Mouse (Mus musculus) erythroblast, adult 5-6 weeks (primary cell): ENCODE data around the gene Fam50b. TPM values are rescaled to one million over a fixed set of nuclear protein-coding genes. Genes with fewer than 3 reads are reported as not detected.

ENCODE experiments used
- ATAC-seq: replicated peaks from 2 replicates; pipeline ENCODE4 v1.8.0; 2016; ENCODE audit warnings: moderate number of reproducible peaks, mild to moderate bottlenecking, moderate TSS enrichment, inconsistent platforms; ENCODE audit not compliant: poor library complexity, low FRiP score, severe bottlenecking
- total RNA-seq, 2 experiments: library from RNA; stranded (forward) in 1 of 2; stranded (reverse) in 1 of 2; fragments of 150-400 nt in 1 of 2; fragments of 200-764, 138-1000 nt in 1 of 2; gene quantifications; 2 replicates each; pipeline versions ENCODE4 v1.2.3 to v1.2.4; 2015 to 2017; ENCODE audit warnings: low replicate concordance in 2 of 2

Fam50b gene
- total RNA-seq, 2 experiments from 2014 or later, result not detected

- ATAC-seq, result no peak
Observed at GRCm38 (mm10) chr13:34733780-34734179, 870 bp upstream of the Fam50b start.

DNA sequence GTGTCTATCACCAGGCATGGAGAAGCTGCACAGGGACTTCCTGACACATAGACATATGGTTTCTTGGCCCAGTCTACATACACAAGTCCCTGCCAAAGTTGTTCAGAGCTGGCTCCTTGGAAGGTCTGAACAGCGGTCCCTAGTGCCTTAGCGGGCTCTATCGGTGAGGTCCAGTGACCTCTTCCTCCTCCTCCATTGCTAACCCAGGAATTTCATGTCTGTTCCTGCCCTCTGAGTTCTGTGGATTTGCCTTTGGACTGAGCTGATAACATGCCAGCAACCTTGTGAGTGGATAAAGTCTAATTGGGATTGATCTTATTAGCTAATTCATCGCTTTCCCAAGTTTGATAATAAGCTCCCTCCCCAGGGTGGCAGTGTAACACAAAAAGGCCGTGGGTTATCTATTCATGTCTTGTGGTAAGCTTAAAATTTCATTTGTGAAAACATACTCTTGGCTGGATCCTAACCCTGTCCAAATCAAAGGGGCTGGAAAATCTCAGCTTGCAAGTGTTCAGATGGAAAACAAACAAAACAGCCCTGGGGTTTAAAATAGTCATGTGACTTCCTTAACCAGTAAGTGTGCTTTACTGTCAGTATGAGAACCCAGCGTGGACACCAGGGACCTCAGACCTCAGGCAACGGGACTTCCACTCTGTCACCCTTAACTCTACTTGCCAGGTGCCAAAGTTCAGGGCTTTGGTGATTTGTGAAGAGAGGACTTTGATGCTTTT, 3.5 kb downstream of the Fam50b start:
- ATAC-seq, result no peak

GRCm38 (mm10) chr13:34738699-34738973, 4.0 kb downstream of the Fam50b start:
- ATAC-seq, result no peak

- no peak for ATAC-seq
Observed at GRCm38 (mm10) chr13:34739071-34739470, 4.4 kb downstream of the Fam50b start.

DNA sequence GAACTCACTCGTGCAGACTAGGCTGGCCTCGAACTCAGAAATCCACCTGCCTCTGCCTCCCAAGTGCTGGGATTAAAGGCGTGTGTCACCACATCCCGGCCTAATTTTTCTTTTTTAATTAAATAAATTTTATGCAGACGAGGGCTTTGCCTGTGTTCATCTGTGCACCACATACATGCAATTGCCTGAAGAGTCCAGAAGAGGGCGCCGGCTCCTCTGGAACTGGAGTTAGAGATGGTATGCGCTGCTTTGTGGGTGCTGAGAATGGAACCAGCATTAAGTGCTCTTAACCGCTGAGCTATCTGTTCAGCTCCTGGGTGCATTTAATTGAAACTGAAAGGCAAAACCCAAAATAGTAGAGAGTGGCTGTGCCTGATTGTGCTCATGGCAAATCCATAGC, 6.6 kb downstream of the Fam50b start:
- no peak for ATAC-seq

- no peak for ATAC-seq
Observed at GRCm38 (mm10) chr13:34741813-34742568, 7.3 kb downstream of the Fam50b start.

- ATAC-seq, result no peak
Observed at GRCm38 (mm10) chr13:34746811-34747210, 12.2 kb downstream of the Fam50b start.

GRCm38 (mm10) chr13:34748530-34748929, 13.9 kb downstream of the Fam50b start:
- ATAC-seq, result no peak

DNA sequence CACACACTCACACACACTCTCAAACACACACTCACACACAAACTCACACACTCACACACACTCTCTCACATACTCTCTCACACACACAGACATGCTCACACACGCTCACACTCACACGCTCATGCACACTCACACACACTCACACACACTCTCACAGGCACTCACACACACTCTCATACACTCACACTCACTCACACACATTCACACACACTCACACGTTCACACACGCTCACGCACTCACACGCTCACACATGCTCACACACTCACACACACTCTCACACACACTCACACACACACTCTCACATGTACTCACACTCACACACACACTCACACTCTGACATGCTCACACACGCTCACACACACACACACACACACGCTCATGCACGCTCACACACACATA, 24.6 kb downstream of the Fam50b start:
- no peak for ATAC-seq

GRCm38 (mm10) chr13:34760518-34761287, 26.1 kb downstream of the Fam50b start:
- no peak for ATAC-seq

GRCm38 (mm10) chr13:34762136-34762535, 27.5 kb downstream of the Fam50b start:
- ATAC-seq, result no peak

DNA sequence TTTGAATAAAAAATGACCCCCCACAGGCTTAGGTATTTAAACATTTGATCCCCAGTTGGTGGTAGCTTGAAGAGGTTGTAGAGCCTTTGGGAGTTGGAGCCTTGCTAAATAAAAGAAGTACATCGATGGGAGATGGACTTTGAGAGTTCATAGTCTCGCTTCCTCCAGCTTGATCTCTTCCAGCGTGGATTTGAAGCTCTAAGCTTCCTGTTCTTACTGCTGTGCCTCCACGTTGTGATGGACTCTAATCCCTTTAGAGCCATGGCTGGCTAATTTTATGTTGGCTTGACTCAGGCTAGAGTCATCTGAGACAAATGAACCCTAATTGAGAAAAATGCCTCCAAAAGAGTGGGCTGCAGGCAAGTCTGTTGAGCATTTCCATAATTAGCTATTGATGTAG, 28.2 kb downstream of the Fam50b start:
- no peak for ATAC-seq

- ATAC-seq, result no peak
Observed at GRCm38 (mm10) chr13:34765269-34765668, 30.6 kb downstream of the Fam50b start.

DNA sequence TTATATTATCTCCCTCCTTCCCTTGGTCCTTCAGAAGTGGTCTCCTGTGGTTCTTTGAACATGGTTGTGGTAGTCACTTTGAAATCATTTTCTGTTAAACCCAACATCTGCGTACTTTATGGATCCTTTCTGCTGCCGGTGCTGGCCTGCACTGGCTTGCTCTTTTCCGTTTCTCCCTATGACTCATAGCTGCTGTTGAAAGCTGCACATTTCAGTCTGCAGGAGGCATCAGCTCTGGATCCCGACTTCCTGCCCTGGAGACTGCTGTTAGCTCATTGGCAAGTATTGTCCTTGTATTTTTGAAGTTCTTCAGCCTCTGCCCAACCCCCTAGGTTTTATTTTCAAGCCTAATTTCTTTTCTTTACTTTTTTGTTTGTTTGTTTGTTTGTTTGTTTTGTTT, 31.9 kb downstream of the Fam50b start:
- no peak for ATAC-seq

GRCm38 (mm10) chr13:34767527-34768292, 33.1 kb downstream of the Fam50b start:
- ATAC-seq, result no peak

DNA sequence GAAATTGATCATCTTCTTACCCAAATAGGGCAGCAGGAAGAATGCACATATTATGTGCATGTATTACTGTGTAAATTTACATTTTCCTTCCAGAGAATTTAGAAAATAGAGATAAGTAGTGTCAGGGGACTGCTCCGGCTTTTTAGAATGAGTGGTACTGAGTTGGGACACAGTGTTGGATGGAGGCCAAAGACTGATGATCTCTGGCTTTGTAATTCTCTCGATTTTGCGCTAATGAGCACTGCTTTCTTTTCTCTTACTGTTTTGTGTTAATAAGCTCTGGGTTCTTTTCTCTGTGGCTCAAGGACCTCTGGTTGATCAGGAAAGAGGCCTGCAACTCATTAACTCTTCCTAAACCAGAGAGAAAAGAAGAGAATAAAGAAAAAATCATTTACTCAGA, 42.1 kb downstream of the Fam50b start:
- no peak for ATAC-seq

GRCm38 (mm10) chr13:34780856-34781610, 46.4 kb downstream of the Fam50b start:
- ATAC-seq, result no peak

GRCm38 (mm10) chr13:34781611-34782009, 47.0 kb downstream of the Fam50b start:
- no peak for ATAC-seq

DNA sequence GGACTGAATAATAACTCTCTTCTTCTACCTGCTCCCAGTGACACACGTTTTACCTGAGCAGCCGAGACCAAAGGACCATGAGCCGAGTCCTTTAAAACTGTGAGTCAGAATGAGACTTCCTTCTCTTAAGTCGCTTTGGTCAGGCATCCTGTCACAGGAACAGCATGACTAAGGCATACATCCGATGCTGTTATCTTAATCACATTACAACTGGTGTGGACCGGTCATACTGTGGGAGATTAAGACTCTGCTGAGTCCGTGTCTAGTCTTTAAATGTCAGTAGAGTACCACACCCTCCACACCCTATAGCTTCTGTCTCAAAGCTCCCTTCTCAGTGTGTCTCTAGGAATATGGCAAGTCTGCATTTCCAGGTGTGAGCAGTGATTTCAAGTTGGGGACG, 50.2 kb downstream of the Fam50b start:
- ATAC-seq, result peak; percentile 83
